Mouse (Mus musculus) left cerebral cortex, postnatal 36 days (tissue): ENCODE data around the gene Bcr. TPM values are rescaled to one million over a fixed set of nuclear protein-coding genes. Genes with fewer than 3 reads are reported as not detected.
A peak's percentile ranks its signal among the peaks of the same experiment; 100 is the strongest.

ENCODE experiments used
- DNase-seq, 2 experiments: peaks; one replicate each; pipeline ENCODE4 v3.0.0; 2021 to 2022; ENCODE audit warnings: low spot score in 2 of 2, mixed read lengths in 1 of 2
- intact Hi-C: fragments of 180-260 bp; cut with DNase I; formaldehyde crosslinking; loops from one replicate; pipeline ENCODE4 v1.15.1; 2025
- total RNA-seq, 2 experiments: library from RNA; stranded (reverse); gene quantifications; 2 replicates each; pipeline ENCODE4 v1.2.3; 2021

Bcr gene
- total RNA-seq, 2 experiments from 2014 or later = 89.8 to 116 TPM

DNA sequence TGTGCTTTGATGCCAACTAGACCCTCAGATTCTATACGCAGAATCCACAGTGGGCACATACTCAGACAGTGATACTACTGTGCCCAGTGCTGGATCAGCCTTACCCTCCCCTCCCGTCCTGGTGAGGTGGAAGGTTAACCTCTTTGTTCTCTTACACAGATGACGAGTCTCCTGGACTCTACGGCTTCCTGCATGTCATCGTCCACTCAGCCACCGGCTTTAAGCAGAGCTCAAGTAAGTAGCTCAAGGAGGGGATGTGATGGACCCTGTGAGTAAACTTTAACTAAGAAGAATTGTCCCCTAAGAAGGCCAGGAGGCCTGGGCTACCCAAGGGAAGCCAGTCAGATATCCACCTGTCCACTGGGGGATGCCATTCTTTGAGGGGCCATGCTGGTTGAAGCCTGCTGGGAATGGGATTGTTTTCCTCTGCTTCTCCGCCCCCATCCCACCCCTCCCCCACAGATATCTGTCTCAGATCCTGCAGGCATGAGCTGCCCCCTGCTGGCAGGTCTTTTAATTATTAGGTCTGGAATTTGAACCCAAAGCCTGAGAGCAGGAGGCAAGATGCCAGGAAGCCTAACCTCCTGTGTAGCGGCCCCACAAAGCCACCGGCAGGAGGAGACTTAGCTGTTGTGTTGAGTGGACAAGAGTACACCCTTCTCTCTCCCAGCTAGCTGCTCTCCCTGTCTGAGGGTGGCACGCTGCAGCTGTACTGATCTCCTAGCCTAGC, 99.9 kb downstream of the Bcr start:
- no peak for DNase-seq
- intact Hi-C loops = no loop called here

DNA sequence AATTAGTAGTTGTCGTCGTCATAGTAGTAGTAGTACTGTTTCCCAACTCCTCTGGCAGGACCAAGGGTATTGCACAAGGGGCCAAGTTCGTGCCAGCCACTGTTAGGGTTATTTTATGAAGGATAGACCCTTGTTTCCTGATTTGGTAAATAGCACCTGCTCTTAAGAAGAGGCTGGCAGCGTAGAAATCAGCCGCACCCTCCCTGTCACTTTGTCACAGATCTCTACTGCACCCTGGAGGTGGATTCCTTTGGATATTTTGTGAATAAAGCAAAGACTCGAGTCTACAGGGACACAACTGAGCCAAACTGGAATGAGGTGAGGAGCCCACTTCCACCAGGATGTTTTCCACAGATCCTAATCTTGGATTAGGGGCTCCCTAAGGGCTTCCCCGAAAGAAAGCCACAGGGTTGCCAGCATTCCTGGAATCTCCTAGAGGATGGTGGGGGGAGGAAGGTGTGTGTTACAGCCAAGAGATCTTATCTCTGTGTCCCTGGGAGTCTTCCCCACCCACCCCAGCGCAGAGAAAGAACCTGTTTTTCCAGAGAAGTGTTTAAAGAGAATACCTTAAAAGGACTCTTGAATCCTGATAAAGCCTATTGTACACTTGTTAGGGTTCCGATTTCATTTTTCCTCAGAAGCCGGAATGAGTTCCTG, 105.6 kb downstream of the Bcr start:
- intact Hi-C loops = no loop called here

DNA sequence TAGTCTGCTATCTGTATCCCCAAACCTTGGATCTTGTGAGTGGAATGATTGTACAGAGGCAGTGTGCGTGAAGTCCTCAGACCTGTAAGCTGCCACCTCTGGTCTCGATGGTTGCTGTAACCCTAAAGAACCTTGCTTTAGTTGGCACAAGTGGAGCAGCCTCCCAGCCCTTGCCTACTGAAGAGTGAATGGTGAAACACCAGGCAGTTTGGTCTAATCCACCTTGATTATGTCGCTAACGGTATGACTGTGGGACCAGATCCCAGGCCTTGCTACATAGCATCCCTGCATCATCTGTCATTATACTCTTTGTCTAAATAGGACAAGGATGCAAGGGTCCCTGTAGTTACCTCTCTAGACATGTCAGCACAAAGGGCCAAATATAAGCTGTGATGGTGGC, 106.2 kb downstream of the Bcr start:
- intact Hi-C loops = no loop called here
- DNase-seq = no peak

More for the DNA sequence above, 105.6 kb downstream of the Bcr start:
- DNase-seq = no peak

DNA sequence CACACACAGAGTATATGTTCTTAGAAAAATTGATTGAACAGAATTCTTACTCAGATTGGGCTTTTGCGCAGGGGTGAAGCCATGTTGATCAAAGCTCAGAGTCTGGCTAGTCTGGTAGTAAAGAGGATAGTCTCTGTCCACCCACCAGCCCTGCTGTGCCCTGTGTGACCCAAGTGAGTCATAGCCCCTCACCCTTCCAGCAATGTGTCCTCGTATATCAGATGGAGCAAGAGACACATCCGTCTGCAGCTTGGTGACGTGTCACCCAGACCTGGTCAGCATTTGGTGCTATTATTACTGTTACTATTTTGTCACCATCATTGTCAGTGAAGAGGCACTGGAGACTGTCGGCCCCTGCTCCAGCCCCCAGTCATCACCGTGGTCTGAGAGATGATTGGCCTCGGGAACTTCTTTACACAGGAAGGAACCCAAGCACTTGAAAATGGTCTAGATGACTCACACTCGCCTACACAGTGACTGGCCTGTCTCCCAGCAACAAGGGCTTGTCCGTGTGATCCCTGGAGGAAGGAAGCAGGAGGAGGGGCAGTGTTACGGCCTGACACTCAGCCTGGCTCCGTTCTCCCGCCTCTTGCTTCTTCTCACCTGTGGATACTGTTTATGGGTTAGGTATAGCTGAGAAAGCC, 109.9 kb downstream of the Bcr start:
- no peak for DNase-seq
- intact Hi-C loops = no loop called here

DNA sequence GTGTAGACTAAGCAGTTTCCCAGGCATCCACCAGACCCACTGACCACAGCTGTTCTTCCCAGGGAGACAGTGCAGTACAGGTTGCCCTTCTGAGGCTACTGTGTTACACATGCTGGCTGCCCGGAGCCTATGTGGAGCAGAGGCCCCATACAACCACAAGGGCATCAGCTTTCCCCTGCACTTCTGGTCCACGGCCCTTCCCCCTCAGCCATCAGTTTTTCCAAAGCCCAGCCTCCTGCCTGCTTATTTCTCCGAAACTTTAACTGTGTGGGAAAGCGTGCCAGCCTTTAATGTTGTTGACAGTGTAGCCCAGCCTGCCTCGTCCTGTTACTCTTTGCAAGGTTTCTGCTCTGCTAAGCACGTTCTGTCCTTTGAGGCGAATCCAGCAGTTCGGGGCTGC, 112.7 kb downstream of the Bcr start:
- intact Hi-C loops = no loop called here
- no peak for DNase-seq

DNA sequence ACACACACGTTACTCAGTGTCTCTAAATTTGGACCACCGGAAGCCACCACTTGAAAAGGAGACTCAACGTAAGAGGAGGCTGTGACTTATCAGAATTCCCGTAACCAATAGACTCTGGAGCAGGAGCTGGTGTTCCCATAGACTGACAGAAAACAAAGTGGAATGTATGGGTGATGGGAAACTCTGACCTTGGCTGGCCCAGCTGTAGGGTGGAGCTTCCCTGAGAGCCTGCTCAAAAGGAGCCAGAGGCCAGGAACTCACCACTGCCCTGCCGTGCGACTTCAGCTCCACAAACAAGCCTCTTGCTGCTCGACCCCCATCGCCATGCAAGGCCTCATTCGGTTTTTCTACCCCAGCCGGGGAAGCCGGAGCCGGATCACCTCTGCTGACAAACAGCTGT, 113.3 kb downstream of the Bcr start:
- DNase-seq = no peak

DNA sequence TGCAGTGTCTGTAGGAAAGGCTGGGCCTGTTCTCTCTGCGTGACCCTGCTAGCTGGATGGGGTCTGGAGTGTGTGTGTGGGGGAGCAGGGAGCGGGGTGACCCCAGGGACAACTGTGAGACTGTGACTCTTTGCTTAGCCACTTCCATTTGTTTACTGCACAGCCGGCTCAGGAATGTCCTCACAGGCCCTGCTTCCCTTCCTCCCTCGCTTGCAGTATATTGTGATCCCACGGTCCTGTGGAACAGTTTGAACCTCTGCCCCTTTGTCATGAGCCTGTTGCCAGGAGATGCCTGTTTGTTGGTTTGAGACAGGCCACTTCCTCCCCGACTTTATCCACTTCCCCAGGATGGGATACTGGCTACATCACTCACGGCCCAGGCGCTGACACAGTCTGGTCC, 116.1 kb downstream of the Bcr start:
- intact Hi-C loops = no loop called here
- DNase-seq = no peak

More for the DNA sequence above, 113.3 kb downstream of the Bcr start:
- intact Hi-C loops = no loop called here

DNA sequence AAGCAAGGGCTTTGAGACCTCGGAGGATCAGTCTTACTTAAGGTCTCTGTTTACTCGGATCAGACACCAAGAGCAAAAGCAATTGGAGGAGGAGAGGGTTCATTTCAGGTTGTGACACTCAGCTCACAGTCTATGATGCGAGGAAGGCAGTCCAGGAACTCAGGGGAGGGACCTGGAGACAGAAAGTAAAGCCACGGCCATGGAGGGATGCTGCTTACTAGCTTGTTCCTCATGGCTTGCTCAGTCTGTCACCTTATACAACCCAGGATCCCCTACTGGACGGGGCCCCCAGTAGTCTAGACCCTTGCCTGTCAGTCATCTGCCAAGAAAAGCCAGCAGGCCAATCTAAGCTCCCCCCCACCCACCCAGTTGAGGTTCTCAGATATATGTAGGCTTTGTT, 118.5 kb downstream of the Bcr start:
- DNase-seq = no peak
- intact Hi-C loops = no loop called here

DNA sequence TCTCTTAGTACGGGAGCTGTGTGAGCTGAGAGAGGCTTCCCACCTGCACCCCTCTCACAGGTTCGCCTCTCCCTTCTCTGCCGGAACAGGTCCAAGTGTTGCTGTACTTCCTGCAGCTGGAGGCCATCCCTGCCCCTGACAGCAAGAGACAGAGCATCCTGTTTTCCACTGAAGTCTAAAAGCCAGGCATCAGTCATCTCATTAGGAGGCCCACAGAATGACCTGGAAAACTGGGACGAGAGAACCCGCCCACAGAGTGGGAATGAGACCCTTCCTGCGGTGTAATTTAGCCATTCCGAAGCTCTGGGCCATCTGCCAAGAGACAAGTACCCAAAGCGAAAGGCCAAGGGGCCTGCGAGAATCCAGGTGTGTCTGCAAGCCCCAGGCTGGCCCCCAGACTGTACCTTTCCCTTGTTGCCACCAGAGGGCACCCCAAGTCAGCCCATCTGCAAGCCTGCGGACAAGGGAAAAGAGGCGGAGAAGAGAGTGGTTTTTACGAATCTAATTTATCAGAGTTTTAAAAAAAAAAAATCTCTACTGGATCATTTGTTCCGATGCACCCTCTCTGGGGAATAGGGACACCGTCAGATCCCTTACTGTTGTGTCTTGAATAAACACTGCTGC, 121.9 kb downstream of the Bcr start:
- peak; percentile 67 to 69 for DNase-seq
- intact Hi-C loops = loop anchor here (2.0 to 5.0 kb wide), 3 partner anchors 69 to 305 kb away; no protein-coding TSS in a partner anchor

DNA sequence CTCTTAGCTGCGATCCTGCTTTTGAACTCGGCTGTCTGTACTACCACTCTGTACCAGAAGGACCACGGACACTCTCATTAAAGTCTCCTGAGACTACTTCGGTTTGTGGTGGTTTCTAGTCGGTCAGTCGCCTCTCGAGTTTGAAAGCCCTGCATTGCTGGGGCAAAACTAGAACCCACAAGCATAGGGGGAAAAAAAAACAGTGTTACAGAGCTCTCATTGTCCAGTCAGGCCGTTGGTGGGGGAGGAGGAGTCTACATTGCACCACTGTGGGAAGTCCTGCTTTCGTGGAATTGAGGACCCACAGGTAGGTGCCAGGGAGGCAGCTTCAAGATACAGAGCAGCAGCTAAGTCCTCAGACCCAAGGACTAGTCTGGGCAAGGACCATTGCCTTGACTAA, 124.4 kb downstream of the Bcr start:
- DNase-seq = no peak
- intact Hi-C loops = loop anchor here (5.0 kb wide), 1 partner anchor 252 kb away; no protein-coding TSS in a partner anchor

DNA sequence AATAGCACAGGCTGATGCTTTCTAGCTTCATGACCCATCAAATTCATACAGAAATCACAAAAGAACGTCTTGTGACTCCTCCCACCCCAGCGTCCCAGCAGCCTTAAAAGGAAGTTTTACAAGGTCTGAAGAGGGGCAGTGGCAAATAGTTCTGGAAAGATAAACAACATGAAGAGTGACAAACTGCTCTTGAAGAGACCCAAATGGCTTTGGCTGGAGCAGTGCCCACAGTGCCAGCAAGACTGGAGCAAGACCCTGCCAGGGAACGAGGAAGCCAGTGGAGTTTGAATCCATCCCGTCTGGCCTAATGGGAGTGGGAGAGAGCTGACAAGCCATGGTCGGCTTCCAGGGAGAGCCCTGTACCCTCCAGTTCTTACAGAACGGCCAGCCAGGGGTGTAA, 126.2 kb downstream of the Bcr start:
- DNase-seq = no peak
- intact Hi-C loops = no loop called here

DNA sequence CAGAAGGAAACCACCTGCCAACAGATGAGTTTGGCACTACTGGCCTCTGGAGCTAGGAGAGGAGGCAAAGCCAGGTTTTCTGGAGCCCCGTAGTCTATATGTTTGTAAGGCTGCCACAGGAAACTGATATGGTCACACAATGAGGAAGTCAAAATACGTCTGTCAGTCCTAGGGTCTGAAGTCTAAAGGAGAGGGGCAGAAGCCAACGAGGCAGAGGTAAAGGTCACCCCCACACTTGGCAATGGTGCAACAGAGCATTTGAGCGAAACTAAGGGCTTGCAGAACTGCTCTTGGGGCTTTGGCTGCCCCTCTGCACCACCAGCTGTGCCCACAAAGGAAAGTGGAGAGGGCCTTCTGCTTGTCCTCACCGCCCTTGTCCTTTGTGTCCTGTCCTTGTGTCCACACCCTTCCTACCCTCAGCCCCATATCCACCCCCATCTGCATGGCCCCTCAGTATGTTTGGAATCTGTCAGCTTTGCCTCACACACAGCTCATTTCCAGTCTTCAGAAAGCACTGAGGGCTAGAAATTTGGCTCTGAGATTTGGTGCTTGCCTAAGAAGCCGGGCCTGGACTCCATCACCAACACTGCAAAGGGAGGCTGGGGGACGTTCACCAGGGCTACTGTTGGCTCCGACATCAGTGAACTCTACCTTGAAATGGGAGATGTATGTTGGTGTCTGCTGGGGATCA, 127.1 kb downstream of the Bcr start:
- intact Hi-C loops = no loop called here

DNA sequence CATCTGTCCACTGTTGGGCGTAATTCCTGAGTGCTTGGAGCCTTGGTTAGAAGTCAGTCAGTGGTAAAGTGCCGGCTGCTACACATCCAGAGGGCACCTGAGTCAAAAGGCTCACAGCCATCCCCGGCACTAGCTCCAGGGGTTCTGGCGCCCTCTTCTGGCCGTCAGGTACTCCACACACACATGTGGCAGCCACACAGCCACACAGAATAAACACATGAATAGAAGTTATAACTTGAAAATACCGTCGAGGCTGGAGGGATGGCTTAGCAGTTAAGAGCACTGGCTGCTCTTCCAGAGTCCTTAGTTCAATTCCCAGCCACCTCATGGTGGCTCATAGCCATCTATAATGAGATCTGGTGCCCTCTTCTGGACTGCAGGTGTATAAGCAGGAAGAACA, 131.3 kb downstream of the Bcr start:
- DNase-seq = no peak
- intact Hi-C loops = no loop called here

More for the DNA sequence above, 127.1 kb downstream of the Bcr start:
- no peak for DNase-seq

DNA sequence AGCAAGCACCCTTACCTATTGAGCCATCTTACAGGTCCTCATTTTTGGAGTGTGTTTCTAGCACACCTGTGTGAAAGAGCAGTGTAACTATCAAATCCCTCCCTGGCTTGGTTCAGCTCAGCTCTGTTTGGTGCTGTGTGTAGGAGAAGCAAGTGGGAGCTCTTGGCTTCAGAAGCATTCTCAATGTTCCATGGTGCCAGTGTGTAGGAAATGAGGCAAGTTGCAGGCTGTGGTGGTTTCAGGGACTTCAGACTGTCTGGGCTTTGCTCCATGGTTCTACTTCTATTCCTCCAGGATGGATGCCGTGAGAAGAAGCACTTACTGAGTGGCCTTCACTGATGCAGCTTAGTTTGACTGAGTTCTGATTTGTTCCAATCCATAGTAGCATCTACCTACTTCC, 137.4 kb downstream of the Bcr start:
- no peak for DNase-seq
- intact Hi-C loops = no loop called here

DNA sequence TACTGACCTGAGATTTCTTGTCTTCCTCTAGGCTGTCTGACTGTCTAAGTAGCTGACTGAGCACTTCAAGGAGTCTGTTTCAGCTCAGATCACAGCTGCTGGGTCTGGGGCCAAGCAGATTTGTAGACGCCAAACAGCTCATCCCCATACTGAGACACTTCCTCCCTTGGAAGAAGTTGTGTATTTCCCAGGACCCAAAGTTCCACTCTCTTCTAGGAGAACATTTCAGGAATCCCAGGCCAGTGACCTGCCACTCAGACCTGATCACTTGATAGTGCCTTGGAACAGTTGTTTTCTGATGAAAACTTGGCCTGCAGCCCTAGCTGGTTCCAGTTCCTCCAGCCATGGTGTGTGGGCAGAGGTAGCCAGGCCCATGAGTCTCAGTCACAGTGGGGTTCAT, 140.3 kb downstream of the Bcr start:
- intact Hi-C loops = no loop called here
- no peak for DNase-seq

DNA sequence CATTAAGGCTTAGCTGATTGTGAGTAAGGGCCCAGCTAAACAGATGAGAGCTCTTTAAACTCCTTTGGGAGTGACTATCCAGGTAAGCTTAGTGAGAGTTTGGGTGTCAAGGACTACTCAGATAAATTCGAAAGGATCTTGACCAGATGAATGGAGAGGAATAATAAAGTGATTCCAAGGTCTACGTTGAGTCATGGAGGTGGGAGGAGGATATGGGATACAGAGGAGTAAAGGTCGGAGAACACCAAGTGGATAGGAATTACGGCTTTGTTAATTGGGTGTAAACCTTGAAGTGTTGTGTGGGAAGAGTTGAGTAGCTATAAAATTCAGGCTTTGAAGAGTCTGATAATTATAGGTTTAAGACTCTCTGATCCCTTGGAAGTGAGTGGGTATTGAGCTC, 145.8 kb downstream of the Bcr start:
- no peak for DNase-seq
- intact Hi-C loops = no loop called here

DNA sequence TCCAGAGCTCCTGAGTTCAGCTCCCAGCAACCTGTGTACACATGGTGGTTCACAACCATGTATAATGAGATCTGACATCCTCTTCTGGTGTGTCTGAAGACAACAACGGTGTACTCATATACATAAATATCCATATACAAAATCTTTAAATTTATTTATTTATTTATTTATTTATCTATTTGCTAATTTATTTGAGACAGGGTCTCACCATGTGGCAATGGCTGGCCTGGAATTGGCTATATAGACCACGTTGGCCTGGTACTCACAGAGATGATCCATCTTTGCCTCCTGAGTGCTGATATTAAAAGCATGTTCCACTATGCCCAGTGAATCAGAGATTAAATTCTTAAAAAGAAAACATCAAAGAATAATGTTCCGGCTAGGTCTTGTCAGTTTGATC, 150.4 kb downstream of the Bcr start:
- intact Hi-C loops = no loop called here
- DNase-seq = no peak

DNA sequence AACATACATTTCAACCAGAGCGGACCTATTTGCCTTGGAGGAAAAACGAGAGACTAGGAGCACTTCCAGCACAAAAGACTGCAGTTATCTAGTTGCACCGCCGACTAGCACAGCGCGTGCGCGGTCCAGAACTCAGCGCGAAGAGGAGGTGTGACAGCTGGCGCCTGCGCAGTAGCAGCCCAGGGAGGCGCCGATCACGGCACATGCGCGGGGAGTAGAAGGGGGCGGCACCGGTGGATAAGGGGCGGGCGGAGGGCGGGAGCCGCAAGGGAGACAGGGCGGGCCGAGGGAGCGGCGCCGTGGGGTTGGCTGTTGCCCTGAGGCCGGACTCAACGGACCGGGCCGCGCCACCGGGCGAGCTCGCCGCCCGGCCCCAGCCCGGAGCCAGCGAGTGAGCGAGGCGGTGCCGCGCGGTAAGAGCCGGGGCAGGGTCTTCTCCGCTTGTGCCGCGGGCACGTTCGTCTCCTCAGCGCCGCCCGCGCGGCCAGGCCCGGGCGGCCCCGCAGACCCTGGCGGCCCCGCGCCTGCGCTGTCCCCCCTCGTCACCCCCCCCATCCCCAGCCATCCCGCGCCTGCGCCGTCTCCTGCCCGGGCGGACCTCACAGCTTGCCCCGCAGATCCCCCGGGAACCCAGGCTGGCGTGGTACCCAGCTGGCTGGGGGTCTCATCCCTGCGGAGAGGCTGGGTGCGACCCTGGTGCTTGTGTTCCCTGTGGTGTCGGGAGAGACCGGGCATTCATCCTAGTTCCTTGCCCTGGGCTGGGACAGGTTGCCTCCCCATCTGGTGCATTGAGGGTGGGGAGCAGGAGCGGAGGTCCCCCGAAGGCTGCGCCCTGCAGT, 151.6 kb downstream of the Bcr start, which contains the start of gene Specc1l:
TSS of gene Specc1l (plus strand) at position 267 of the 839 bp plus-strand sequence.
- DNase-seq = peak; percentile 96 to 98
- intact Hi-C loops = no loop called here

DNA sequence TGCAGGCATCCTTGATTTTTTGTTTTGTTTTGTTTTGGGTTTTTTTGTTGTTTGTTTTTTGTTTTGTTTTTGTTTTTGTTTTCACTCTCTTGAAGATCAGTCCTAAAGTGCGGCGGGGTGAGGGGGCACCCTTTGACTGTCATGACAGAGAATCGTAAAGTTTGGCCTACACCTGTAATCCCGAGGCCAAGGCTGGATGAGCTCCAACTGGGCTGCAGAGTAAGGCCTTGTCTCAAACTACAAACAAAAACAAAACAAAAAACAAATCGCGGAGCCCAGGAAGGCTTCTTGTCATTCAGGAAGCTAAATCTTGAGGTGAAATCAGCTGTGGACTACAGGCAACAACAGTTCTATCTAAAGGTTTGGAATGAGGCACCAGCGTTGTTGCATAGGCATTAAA, 152.6 kb downstream of the Bcr start:
- peak; percentile 12 for DNase-seq
- intact Hi-C loops = no loop called here
